Mouse (Mus musculus) E14TG2a.4 (cell line): ENCODE data around the gene Aip.

ENCODE experiments used
- CTCF ChIP-seq: conservative IDR thresholded peaks from 2 replicates; pipeline ENCODE4 v1.5.1; 2014; ENCODE audit warnings: low read length
- NANOG ChIP-seq: IDR thresholded peaks from 2 replicates; pipeline ENCODE4 v1.6.1; 2014; ENCODE audit warnings: borderline replicate concordance, low read length, mixed read lengths
- POU5F1 ChIP-seq: IDR thresholded peaks from 2 replicates; pipeline ENCODE4 v1.6.1; 2014; ENCODE audit warnings: low read length, borderline replicate concordance

DNA sequence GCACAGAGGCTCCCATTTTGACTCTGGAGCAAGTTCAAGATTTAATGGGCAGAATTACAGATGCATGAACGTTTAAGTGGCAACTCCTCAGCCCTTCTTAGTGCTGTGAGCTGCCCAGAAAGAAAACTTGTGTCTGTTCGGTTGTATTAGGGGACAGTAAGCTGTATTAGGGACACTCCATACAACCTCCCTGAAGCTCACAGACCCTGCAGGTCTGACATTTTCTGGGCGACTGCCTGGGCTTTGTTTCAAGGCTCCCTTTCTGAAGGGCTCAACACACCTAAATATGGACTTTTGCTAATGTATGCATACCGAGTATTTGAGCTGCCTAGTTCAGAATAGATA lies 37.9 kb upstream of the Aip start:
- TF ChIP-seq CTCF (no peak), NANOG (no peak), POU5F1 (no peak)
